Comparison of ENCODE assay signal across 8 mouse cellular contexts in the genomic region with DNA sequence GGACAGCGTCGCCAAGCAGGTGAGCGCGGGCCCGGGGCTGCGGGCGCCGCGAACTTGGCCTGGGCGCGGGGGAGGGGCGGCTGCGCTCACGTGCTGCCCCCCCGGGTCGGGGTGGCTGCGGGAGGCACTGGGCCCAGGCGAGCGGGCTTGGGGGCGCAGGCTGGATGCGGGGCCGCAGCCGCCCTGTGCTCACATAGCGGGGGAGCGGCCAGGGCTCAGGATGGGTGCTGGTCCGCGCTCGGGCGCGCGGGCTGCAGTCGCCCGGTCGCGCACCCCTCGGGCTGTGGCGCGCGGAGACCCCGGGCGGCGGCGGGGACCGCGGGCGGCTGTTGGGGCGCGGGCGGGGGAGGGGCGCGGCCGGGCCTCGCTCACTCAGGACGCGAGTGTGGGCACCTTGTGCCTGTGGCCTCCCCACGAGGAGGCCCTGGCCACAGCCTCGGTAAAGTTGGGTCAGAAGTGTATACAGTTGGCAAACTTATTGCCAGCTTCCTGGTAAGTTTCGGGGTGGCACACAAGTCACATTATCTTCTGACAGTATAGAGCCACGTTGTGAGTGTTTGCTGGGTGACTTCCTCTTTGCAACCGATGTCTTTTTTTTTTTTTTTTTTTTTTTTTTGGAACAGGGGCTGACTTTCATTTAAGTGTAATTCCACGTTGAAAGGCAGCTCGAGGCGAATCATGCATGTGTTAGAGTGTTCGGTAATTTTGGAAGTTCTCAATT. TPM values are rescaled to one million over a fixed set of nuclear protein-coding genes. Genes with fewer than 3 reads are reported as not detected.
DNase-seq lines count a peak whose midpoint lies in the region; ATAC-seq and TF ChIP-seq lines count a peak whose summit lies in the region.

No protein-coding gene starts in this region.

- TF ChIP-seq POLR2A in heart, adult 2 months (IDR thresholded peaks at IDR 0.05; ENCODE audit: insufficient read depth, low read depth, low read length): no peak

- no peak for TF ChIP-seq EP300 in heart, adult 2 months (IDR thresholded peaks at IDR 0.05; ENCODE audit: insufficient read depth, low read depth, low read length)

- no peaks in the 10 kb centered on the region for H3K27me3 ChIP-seq in heart, adult 2 months (ENCODE audit: control insufficient read depth, insufficient read depth, low read length)
- H3K27me3 ChIP-seq in hindbrain, embryonic 11.5 days (ENCODE audit: control insufficient read depth, insufficient read depth, low read length): no peaks in the 10 kb centered on the region
- no peaks in the 10 kb centered on the region for H3K27me3 ChIP-seq in lung, embryonic 15.5 days
- H3K27me3 ChIP-seq in neural tube, embryonic 14.5 days (ENCODE audit: control insufficient read depth, insufficient read depth, low read length): no peaks in the 10 kb centered on the region

- DNase-seq in heart, adult 2 months: no peak
- no peak for DNase-seq in heart, adult 11 months
- peak; percentile 83 for DNase-seq in CD4-positive helper T cell, adult 2 months (ENCODE audit: low read depth, low spot score)
- DNase-seq in hindbrain, embryonic 11.5 days (ENCODE audit: low spot score): no peak
- DNase-seq in yolk sac, embryonic 10.5 days (ENCODE audit: low spot score): no peak

- no peaks in the 10 kb centered on the region for H3K9me3 ChIP-seq in hindbrain, embryonic 11.5 days (ENCODE audit: control insufficient read depth, low read length)
- H3K9me3 ChIP-seq in lung, embryonic 15.5 days: no peaks in the 10 kb centered on the region
- no peaks in the 10 kb centered on the region for H3K9me3 ChIP-seq in neural tube, embryonic 14.5 days (ENCODE audit: control insufficient read depth, low read length)

- peak overlapping the region; percentile 93 for H3K9ac ChIP-seq in heart, adult 2 months (ENCODE audit: low read depth, low read length)
- peak overlapping the region; percentile 94 for H3K9ac ChIP-seq in hindbrain, embryonic 11.5 days (ENCODE audit: low read depth, low read length)
- H3K9ac ChIP-seq in lung, embryonic 15.5 days: peak overlapping the region; percentile 95
- H3K9ac ChIP-seq in neural tube, embryonic 14.5 days (replicated peaks; ENCODE audit: low read depth, low read length): peak overlapping the region; percentile 95

- H3K27ac ChIP-seq in heart, adult 2 months: peak overlapping the region; percentile 98
- H3K27ac ChIP-seq in hindbrain, embryonic 11.5 days (ENCODE audit: low read depth, low read length): peak overlapping the region; percentile 99
- H3K27ac ChIP-seq in lung, embryonic 15.5 days: peak overlapping the region; percentile 99
- H3K27ac ChIP-seq in neural tube, embryonic 14.5 days (ENCODE audit: low read depth, low read length): peak overlapping the region; percentile 99

- ATAC-seq in common myeloid progenitor, adult 5-6 weeks (replicated peaks; ENCODE audit: low read depth, poor library complexity, severe bottlenecking): peak; percentile 43
- peak; percentile 75 for ATAC-seq in hindbrain, embryonic 11.5 days (ENCODE audit: low FRiP score)
- peak; percentile 68 for ATAC-seq in lung, embryonic 15.5 days (ENCODE audit: borderline replicate concordance, extremely low read depth, low FRiP score, low TSS enrichment)
- ATAC-seq in neural tube, embryonic 14.5 days (ENCODE audit: low read depth): peak; percentile 74

- 1% methylated on average over 64 of the region's 64 CpGs for WGBS in heart, adult 2 months
- WGBS in hindbrain, embryonic 11.5 days: 0% methylated on average over 19 of the region's 64 CpGs
- 1% methylated on average over 54 of the region's 64 CpGs for WGBS in lung, embryonic 15.5 days
- 2% methylated on average over 41 of the region's 64 CpGs for WGBS in neural tube, embryonic 14.5 days

- peak overlapping the region; percentile 37 for H3K4me2 ChIP-seq in hindbrain, embryonic 11.5 days (replicated peaks; ENCODE audit: low read depth, low read length)
- H3K4me2 ChIP-seq in lung, embryonic 15.5 days: peak overlapping the region; percentile 82
- peak overlapping the region; percentile 47 for H3K4me2 ChIP-seq in neural tube, embryonic 14.5 days (ENCODE audit: low read depth, low read length)

- H3K36me3 ChIP-seq in heart, adult 2 months (ENCODE audit: control insufficient read depth, insufficient read depth, low read length): no peaks in the 10 kb centered on the region; the same call in 1 of the 2 replicates
- H3K36me3 ChIP-seq in hindbrain, embryonic 11.5 days (ENCODE audit: control insufficient read depth, insufficient read depth, low read length): no peaks in the 10 kb centered on the region
- H3K36me3 ChIP-seq in lung, embryonic 15.5 days: 0 out of 2 replicates have a peak, but pooled peaks cover 4% of the 10 kb centered on the region
- H3K36me3 ChIP-seq in neural tube, embryonic 14.5 days (ENCODE audit: control insufficient read depth, insufficient read depth, low read length): no peaks in the 10 kb centered on the region

- peaks cover 5% of the 10 kb centered on the region for H3K79me2 ChIP-seq in heart, adult 2 months (replicated peaks; ENCODE audit: control insufficient read depth, insufficient read depth, low read length)

- peaks cover 13% of the 10 kb centered on the region for H3K4me1 ChIP-seq in heart, adult 2 months (ENCODE audit: control insufficient read depth, insufficient read depth, low read length)
- no peaks in the 10 kb centered on the region; the same call in 1 of the 2 replicates for H3K4me1 ChIP-seq in hindbrain, embryonic 11.5 days (replicated peaks; ENCODE audit: control insufficient read depth, insufficient read depth, low read length)
- peaks cover 42% of the 10 kb centered on the region for H3K4me1 ChIP-seq in lung, embryonic 15.5 days
- peaks cover 20% of the 10 kb centered on the region for H3K4me1 ChIP-seq in neural tube, embryonic 14.5 days (ENCODE audit: control insufficient read depth, insufficient read depth, low read length)

- intact Hi-C loops in heart, adult 2 months (cut with DNase I): loop anchor here (1.0 to 10.0 kb wide), 11 partner anchors 67 to 1422 kb away; no protein-coding TSS in a partner anchor

- H3K4me3 ChIP-seq in heart, adult 2 months: peak overlapping the region; percentile 86
- peak overlapping the region; percentile 94 for H3K4me3 ChIP-seq in hindbrain, embryonic 11.5 days (ENCODE audit: low read depth, low read length)
- H3K4me3 ChIP-seq in lung, embryonic 15.5 days: peak overlapping the region; percentile 98
- peak overlapping the region; percentile 94 for H3K4me3 ChIP-seq in neural tube, embryonic 14.5 days (ENCODE audit: low read depth, low read length)

- TF ChIP-seq CTCF in heart, adult 2 months (IDR thresholded peaks at IDR 0.05): no peak

RNA-seq across cellular contexts. Expression of gene Tbl1xr1, which starts 0.6 kb away (rescaled TPM):
- total RNA-seq in heart, adult 2 months (2021): 10 to 100 TPM; 63.2 to 67.2 TPM
- 13.5 and 34.8 TPM in 2 replicates for polyA plus RNA-seq in heart, adult 2 months (2012; rRNA removed)
- total RNA-seq in common myeloid progenitor, adult 5-6 weeks (2017): 106 and 133 TPM in 2 replicates
- polyA plus RNA-seq in hindbrain, embryonic 11.5 days (2014; fragmentation: Nextera tagmentation; extraction: Ambion mirVana): 24.1 and 35.8 TPM in 2 replicates
- 19.1 and 29.0 TPM in 2 replicates for polyA plus RNA-seq in lung, embryonic 15.5 days (2015; fragmentation: Nextera tagmentation; extraction: Ambion mirVana)
- 27.4 and 28.0 TPM in 2 replicates for polyA plus RNA-seq in neural tube, embryonic 14.5 days (2014; fragmentation: Nextera tagmentation; extraction: Ambion mirVana)
